Mouse (Mus musculus) urinary bladder, postnatal 14 days (tissue): ENCODE data around the gene Ppp1r1b.
"Not testable (repeated sequence)": the region's sequence is repeated elsewhere in the genome, so short reads cannot be mapped to it uniquely, and the experiment has no call there.

Experiments
- DNase-seq: peaks from one replicate; pipeline ENCODE4 v3.0.0; 2021; ENCODE audit warnings: low spot score

Gene Ppp1r1b

GRCm38 (mm10) chr11:98373244-98373643, 25.0 kb downstream of the Ppp1r1b start:
- DNase-seq: no peak

DNA sequence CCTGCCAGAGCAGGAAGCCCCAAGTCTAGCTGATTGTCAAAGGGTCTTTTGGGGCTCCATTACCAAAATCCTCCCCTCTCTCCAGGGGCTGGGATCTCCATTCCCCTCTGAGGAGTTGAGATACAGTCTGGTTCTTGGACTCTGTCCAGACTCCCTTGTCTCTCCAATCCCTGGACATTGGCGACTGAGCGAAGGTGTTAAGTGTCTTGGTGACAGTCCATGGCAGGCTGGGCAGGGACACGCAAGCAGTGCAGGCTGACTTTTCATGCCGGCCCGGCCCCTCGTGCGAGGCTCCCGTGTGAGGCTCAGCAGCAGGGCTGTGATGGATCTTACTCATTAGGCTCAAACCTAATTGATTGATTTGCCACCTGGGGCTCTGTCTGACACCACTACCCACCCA, 26.1 kb downstream of the Ppp1r1b start:
- DNase-seq: no peak

GRCm38 (mm10) chr11:98376756-98377155, 28.6 kb downstream of the Ppp1r1b start:
- DNase-seq: no peak

DNA sequence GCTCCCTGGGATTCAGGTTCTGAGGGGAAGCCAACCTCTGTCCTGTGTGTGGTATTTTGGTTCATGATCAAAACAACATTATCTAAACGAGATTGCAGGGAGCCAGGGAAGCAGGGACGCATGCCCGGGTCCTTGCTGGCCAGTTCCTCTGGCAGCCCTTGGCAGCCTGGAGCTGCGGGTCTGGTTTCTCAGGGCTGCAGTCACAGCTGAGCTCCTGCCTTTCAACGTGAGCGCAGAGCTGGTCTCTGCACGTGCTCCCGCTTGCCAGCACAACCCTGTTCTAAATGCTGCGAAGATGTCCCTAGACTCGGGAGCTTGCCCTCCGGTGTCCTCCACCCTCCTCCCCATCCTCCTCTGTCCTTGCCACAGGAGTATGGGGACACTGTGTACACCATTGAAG, 29.6 kb downstream of the Ppp1r1b start:
- no peak for DNase-seq

- DNase-seq: no peak
Observed at GRCm38 (mm10) chr11:98379379-98379778, 31.2 kb downstream of the Ppp1r1b start.

GRCm38 (mm10) chr11:98380106-98380505, 31.9 kb downstream of the Ppp1r1b start:
- no peak for DNase-seq

DNA sequence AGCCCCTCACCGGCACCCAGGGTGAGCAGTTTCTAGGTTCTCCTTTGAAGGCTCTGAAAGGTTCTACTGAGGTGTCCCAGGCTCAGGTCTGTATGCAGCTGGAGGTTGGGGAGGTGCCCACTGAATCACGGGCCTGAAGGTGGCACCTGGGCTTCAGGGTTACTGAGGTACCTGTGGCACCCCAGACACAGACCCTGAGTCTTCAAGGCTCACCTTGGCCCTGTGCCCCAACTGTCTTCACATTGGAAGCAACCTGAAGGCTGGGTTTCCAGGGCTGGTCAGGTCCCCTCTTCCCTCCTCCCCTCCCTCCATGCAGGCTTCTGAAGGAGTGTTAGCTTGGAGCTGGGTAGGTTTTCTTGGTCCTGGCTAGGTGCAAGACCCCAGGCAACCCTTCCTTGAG, 33.4 kb downstream of the Ppp1r1b start:
- DNase-seq: no peak

- DNase-seq: not testable (repeated sequence)
Observed at GRCm38 (mm10) chr11:98382405-98382804, 34.2 kb downstream of the Ppp1r1b start.

GRCm38 (mm10) chr11:98383261-98384030, 35.2 kb downstream of the Ppp1r1b start, which contains the start of gene Tcap:
Gene Tcap, plus strand, starts transcription at chr11:98383811.
- no peak for DNase-seq

- DNase-seq: no peak
Observed at GRCm38 (mm10) chr11:98384216-98384615, 36.0 kb downstream of the Ppp1r1b start.

- no peak for DNase-seq
Observed at GRCm38 (mm10) chr11:98384721-98385637, 36.8 kb downstream of the Ppp1r1b start.

GRCm38 (mm10) chr11:98385638-98386585, 37.7 kb downstream of the Ppp1r1b start, which contains the start of gene Pnmt:
Gene Pnmt, plus strand, starts transcription at chr11:98386450.
- DNase-seq: no peak

DNA sequence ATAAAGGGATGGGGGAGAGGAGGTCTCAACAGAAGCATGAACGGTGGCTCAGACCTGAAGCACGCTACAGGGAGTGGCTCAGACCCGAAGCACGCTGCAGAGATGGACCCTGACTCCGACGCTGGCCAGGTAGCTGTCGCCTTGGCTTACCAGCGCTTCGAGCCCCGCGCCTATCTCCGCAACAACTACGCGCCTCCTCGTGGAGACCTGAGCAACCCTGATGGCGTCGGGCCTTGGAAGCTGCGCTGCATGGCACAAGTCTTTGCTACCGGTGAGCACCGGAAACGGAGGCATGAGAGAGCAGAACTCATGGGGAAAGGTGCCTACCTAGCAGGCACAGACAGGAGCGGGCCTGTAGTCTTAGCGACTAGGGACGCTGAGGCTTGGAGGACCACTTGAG, 38.4 kb downstream of the Ppp1r1b start:
- DNase-seq: no peak

DNA sequence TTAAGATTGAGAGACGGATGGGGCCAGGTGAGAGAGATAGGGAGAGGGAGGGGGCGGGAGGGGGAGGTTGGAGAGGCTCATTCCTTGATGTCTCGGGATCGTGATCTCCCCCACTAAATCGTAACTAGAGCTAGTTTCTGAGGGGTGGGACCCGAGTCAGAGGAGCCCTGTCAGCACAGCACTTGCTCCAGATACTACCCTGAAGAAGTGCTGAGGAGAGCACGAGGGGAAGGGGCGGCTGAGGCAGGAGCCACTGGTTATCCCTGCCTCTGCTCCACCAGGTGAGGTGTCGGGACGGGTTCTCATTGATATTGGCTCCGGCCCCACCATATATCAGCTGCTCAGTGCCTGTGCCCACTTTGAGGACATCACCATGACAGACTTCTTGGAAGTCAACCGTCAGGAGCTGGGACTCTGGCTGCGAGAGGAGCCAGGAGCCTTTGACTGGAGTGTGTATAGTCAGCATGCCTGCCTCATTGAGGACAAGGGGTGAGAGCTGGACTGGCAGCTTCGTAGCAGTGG, 38.9 kb downstream of the Ppp1r1b start:
- no peak for DNase-seq

GRCm38 (mm10) chr11:98388282-98388681, 40.1 kb downstream of the Ppp1r1b start:
- DNase-seq: no peak

DNA sequence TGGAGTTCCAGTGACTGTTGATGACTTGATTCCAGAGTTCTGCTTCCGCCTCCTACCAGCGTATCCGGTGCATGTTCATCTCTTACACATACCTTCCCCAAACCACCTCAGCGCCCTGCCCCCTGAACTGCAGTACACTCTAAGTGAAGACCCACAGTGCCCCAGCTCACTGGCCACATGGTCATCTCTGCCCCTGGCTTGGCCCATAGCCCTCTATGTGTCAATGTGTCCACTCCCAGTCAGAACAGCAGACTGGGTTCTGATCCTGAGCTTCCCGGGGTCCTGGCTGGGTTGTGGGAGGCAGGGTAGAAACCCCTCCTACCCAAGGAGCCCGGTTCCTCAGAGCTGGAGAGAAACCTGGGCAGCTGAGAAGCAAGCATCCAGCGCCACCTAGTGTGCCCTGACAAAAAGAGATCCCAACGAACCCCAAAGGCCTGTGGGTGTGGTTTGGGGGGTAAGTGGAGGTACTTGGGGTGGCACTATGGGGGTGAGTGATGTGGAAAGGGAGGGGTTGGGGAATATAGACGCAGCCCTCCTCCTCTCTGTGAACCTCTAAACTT, 41.1 kb downstream of the Ppp1r1b start:
- DNase-seq: peak; percentile 60

GRCm38 (mm10) chr11:98390141-98390540, 41.9 kb downstream of the Ppp1r1b start:
- DNase-seq: no peak

DNA sequence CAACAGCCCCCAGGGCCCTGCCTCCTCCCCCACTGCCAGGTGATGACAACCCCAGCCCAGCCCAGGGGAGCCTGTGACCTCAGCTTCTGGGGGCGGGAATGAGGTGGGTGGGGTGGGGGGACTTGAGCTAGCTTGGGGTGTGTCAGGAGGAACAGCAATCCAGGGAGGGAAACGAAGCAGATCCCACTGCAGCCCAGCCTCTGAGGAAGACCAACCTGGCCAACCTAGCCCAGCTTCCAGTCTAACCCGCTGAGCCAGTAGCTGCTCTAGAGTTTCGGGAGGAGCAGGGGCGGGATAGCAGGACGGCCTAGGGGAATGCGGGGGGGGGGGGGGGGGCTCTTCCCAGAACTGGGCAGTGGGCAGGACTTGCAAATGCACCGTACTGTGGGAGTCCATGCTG, 43.8 kb downstream of the Ppp1r1b start:
- peak; percentile 43 for DNase-seq

DNA sequence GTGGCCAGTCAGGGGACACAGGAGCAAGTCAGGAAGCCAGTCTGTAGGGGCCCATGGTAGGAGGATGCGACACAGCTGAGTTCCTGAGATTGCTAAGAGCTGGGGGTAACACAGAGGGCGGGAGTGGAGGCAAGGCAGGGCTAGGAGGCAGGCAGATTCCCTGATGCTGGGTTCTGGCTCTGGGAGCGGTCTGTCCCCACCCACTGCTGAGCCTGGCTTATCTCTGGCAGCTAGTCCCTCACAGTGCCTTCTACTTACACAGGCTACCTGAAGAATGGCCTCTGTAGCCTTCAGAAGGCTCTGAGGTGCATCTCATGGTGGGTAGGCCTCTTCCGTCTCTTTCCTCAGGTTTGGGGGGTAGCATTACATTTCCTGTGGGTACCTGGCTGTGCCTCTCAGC, 44.4 kb downstream of the Ppp1r1b start:
- no peak for DNase-seq

DNA sequence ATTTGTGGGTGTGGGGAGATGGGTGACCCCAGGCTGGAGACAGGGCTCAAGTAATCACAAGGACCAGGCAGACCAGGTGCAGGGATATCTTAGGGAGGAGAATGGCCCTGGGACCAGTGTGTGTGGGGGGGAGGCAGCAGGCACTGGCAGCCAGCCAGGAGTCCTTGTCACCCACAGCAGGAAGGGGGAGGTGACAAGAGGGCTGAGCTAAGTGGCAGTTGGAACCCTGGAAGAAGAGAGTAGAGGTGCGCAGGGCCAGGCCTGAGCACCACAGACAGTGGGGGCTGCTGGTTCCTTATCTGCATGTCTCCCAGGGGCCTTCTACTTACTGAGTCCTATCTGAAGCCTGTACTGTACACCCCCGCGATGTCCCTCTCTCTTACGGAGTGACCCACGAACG, 45.1 kb downstream of the Ppp1r1b start:
- DNase-seq: no peak

DNA sequence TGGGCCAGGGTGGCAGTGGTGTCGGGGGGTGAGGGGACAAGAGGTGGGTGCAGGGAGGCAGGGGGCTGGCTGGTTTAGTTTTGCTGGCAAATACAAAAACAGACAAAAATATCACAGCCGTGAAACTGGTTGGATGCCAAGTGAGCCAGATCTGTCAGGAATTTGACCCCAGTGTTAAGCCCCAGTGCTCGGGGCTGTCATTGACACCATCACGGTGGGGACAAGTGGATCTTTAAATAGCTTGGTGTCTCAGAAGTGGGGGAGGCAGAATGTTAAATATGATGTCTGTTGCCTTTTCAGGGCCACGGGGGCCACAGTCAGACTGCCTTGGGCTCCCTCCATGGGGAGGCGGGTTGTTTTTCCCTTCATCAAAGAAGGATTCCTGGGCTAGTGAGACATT, 46.1 kb downstream of the Ppp1r1b start:
- DNase-seq: no peak
